Mouse (Mus musculus) gastrocnemius, postnatal 14 days (tissue): ENCODE data around the gene Rsph6a. TPM values are rescaled to one million over a fixed set of nuclear protein-coding genes. Genes with fewer than 3 reads are reported as not detected.
"Not testable (repeated sequence)": the region's sequence is repeated elsewhere in the genome, so short reads cannot be mapped to it uniquely, and the experiment has no call there.

Experiments used
- DNase-seq: peaks from one replicate; pipeline ENCODE4 v3.0.0; 2021; ENCODE audit warnings: mixed read lengths
- intact Hi-C: fragments of 180-260 bp; cut with DNase I; formaldehyde crosslinking; loops from one replicate; pipeline ENCODE4 v1.15.1; 2025; ENCODE audit warnings: low total_unique reads
- total RNA-seq, 2 experiments: library from RNA; stranded (reverse); gene quantifications; 2 replicates each; pipeline ENCODE4 v1.2.3; 2021

Gene Rsph6a
- total RNA-seq, 2 experiments from 2014 or later: not detected

DNA sequence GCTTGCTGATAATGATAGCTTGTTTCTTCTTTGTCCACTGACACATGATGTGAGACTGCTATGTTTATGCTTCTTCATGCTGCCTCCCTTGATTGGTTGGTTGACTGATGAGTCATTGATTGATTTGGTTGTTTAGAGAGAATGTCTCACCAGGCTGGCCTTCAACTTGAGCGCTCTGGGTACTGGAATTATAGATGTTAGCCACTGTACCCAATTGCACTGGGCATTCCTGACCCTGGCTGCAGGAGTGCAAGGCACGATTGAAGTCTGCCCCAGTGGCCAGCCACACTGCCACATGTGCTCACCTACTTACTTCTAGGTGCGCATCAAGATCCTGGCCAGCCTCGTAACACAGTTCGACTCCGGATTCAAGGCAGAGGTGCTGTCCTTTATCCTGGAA, 9.9 kb upstream of the Rsph6a start:
- DNase-seq: no peak
- intact Hi-C loops: no loop called here

DNA sequence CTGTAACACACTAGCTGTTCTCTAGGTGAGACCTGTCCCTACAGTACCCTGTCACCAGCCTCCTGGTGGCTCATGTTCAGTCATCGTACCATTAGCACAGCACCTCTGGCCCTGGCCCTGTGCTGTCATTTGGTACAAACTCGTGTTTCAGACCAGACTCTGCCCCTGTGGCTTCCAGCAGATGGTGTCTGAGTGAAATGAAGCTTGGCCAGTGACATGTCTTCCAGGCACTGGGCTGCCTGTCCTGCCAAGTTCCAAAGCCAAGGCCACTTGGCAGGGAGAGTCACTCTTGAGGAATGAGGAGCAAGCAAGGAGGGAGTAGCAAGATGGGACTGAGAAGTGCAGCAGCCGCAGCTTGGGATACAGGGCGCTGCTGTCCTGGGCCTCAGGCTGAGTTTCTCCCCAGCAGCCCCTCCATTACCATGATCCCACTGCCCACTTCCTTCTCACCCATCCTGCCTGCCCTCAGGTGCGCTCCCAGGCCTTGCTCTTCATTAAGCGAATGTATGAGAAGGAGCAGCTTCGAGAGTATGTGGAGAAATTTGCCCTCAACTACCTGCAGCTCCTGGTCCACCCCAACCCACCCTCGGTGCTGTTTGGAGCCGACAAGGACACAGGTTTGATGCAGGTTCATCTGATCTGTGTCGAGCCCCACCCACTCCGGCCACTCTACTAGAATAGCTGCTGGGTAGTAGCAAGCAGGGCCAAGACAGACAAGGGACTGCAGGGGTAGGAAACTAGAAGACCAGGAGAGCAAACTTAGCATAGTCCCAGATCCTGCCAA, 8.0 kb upstream of the Rsph6a start:
- peak; percentile 76 for DNase-seq

DNA sequence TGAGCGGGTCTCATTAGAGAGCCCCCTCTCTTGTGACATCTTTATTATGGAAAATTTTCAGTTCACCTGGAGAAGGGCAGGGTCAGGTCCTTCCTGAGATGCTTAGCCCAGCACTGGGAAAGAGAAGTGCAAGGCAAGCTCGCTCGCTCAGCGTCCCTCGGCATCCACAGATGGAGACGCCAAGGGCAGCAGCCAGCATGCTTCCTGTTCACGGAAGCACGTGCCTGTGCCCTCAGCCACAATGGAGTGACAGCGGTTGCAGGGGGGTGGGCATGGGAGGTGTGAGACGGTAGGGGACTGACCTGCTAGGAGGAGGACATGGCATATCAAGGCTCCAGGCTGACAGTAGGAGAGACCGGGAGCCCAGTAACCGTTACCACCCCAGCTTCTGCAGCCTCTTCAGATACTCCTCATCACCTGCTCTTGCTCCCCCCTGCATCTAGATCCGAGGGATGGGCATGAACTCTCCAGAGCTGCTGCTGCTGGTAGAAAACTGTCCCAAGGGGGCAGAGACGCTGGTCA, 6.4 kb upstream of the Rsph6a start:
- no peak for DNase-seq
- intact Hi-C loops: no loop called here

More for the DNA sequence above, 8.0 kb upstream of the Rsph6a start:
- intact Hi-C loops: no loop called here

DNA sequence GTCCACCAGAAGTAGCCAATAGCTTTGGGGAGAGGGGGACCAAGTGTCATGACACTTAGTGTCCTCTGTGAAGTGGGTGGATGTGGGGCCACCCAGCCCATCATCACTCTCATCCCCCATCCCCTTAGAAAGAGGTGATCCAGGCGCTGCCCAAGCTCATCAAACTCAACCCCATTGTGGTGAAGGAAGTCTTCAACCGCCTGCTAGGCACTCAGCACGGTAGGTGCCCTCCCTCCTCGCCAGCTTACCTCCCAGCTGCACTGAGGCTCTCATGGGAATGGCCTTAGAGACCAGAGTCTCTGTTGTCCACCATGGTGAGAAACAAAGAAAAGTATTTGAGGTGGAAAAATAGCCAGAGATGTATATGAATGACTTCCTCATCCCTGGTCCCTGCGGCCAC, 5.2 kb upstream of the Rsph6a start:
- DNase-seq: no peak
- intact Hi-C loops: no loop called here

DNA sequence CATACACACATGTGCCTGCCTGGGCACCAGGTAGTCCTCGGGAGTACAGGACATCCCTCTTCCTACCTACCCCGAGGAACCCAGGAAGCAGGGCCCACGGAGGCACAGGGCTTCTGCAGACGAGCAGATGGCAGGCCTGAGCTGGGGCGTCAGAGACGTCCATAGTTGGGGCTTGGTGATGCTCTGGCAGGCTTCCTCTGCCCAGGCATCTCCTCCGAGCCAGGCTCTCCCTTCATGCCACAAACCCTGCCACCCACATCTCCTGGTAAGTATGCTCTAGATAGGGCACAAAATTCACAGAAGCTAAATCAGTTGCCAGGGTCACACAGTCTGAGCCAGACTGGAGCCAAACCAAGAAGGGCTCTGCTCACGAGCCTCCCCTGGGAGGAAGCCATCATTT, 4.3 kb upstream of the Rsph6a start:
- intact Hi-C loops: no loop called here
- DNase-seq: no peak

DNA sequence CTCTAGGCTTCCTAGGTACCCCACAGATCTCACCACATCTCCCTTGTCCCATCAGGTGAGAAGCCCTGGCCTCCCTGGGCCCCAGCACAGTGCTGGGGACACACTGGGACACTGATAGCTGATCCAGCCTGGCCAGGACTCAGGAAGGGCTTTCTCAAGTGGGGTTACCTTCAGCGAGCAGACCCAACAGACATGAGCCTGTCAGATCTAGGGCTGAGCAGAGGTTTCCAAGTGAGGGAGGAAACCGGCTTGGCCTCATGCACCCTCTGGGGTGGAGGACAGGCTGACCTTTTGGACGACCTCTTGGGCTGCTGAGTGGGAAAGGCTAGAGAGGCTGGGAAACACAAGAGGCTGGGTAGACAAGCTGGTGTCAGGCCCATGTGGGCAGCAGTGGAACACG, 3.3 kb upstream of the Rsph6a start:
- no peak for DNase-seq

DNA sequence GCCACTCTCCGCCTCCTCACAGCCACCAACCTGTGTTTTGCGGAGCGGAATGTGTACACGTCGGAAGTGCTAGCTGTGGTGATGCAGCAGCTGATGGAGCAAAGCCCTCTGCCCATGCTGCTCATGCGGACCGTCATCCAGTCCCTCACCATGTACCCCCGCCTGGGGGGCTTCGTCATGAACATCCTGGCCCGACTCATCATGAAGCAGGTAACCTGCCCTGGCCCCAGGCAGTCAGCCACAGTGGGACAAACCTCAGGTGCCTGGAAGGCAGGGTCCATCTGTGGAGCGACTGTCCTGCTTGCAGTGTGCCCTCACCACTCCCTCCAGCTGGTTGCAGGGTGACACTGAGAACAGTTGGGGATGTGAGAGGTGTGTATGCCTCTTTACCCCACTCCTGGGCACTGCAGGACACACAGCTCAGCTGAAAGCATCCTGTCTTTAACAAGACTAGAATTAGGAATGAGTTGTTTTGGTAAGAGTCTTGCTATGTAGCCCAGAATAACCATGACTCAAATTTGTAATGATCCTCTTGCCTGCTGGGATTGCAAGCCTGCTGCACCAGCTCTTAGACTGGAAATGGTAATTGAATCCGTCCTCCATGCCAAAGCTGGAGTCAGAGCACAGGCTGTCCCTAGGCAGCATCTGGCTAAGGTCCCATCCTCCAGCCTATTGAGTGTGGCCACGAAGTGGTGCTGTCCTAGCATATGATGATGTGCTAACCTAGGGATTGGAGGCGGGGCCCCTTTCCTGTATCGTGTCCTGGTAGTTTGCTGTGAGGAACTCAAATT, 1.9 kb upstream of the Rsph6a start:
- DNase-seq: peak; percentile 53
- intact Hi-C loops: no loop called here

More for the DNA sequence above, 3.3 kb upstream of the Rsph6a start:
- intact Hi-C loops: no loop called here

DNA sequence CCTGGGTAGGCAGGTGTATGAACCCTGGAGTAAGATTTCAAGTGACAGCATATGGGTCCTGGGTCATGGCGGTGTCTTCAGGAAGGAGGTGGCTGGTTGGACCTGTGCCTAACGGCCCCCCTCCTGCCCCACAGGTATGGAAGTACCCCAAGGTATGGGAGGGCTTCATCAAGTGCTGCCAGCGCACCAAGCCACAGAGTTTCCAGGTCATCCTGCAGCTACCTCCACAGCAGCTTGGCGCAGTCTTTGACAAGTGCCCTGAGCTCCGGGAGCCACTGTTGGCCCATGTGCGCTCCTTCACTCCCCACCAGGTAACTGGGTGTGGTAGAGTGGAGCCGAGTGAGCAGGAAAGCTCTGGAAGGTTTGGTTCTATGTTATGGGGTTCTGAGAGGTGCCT, 1.4 kb upstream of the Rsph6a start:
- intact Hi-C loops: no loop called here
- no peak for DNase-seq

DNA sequence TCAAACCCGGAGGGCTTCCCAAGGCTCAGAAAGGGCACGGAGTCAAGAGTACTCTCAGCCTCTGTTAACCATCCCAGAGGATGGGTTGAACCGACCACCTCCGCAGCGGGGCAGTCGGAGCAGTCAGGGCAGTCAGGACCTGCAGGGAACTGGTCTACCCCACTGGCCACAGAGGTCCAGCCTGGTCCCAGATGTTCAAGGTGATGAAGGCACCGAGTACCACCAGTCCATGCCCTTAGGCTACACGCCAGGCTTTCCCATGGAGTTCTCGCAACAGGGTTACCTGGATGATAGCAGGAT, 237 bp downstream of the Rsph6a start:
- no peak for DNase-seq
- intact Hi-C loops: no loop called here

DNA sequence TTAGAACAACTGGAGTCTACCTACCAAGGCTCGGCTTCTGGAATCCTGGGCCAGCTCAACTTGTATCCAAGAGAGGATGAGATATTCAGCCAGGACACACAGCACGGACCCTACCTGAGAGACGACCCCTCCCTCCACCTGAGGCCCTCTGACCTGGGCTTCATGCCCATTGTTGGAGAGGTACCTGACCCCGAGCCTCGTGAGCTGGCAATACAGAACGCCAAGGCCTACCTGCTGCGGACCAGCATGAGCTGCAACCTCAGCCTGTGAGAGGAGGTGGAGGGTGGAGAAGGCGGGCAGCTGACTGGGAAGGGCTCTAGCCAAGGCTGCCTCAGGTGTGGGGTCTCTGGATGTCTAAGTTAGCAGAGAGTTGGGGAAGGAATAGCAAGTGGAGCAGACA, 618 bp downstream of the Rsph6a start:
- intact Hi-C loops: no loop called here
- no peak for DNase-seq

DNA sequence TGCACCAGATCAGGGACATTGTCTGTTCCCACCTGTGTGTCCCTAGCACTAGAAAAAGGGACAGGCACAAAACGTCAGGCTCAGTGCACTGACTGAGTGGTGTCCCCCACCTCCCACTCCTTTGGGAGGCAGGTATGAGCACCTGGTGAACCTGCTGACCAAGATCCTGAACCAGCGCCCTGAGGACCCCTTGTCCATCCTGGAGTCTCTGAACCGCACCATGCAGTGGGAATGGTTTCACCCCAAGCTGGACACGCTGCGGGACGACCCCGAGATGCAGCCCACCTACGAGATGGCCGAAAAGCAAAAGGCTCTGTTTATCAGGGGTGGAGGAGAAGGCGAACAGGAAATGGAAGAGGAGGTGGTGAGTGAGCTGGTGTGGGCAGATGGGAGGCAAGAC, 2.9 kb downstream of the Rsph6a start:
- intact Hi-C loops: no loop called here
- no peak for DNase-seq

DNA sequence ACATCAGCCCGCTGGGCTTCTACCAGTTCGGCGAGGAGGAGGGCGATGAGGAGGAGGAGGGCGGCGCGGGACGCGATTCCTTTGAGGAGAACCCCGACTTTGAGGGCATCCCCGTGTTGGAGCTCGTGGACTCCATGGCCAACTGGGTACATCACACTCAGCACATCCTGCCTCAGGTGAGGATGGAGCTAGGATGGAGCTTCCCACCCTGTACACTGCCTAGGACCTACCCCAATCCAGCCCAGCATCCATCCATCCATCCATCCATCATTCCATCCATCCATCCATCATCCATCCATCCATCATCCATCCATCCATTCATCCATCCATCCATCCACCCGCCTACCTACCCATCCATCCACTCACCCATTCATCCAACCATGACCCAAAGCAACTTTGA, 11.4 kb downstream of the Rsph6a start:
- intact Hi-C loops: no loop called here
- no peak for DNase-seq

DNA sequence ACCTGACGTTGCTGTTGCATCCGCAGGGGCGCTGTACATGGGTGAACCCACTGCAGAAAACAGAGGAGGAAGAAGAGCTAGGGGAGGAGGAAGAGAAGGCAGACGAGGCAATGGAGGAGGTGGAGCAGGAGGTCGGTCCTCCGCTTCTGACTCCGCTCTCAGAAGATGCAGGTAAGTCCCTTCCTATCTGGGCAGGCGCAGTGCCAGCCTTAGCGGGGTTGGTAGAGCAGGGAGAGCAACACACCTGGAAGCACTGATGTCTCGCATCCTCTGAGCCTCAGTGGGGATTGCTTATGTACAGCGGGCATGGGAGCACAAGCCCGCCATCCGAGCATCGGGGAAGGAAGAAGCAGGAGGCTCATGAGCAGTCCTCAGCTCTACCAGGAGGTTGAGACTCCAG, 12.6 kb downstream of the Rsph6a start:
- no peak for DNase-seq
- intact Hi-C loops: no loop called here

DNA sequence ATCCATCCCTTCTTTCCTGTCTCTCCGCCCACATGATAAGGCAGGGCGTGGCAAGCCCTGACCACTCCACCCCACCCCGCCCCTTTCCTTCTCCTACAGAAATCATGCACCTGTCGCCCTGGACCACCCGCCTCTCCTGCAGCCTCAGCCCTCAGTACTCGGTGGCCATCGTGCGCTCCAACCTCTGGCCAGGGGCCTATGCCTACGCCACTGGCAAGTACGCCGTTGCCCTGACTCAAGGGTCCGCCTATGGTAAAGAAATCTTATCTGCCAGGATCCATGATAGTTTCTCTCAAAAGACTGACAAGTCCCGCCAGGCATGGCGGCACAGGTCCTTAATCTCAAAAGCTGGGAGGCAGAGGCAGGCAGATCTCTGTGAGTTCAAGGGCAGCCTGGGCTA, 13.4 kb downstream of the Rsph6a start:
- no peak for DNase-seq
- intact Hi-C loops: loop anchor here (2.0 kb wide), 1 partner anchor 25 kb away; no protein-coding TSS in a partner anchor

DNA sequence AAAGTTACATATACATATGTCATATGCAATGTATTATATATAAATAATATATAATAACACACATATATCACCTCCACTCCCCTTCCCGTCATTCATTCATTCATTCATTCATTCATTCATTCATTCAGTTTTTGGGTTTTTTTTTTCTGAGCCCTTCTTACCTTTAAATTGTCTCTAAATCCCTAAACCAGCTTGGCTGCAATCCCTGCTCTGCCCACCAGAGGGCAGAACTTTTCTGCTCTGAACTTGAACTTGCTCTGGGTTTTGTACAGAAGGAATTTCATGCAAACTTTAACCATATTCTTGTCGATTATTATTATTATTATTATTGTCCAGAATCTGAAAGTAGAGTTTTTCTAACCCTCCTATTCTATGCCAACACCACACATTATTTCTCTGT, 14.2 kb downstream of the Rsph6a start:
- no peak for DNase-seq
- intact Hi-C loops: loop anchor here (2.0 kb wide), 1 partner anchor 24 kb away; no protein-coding TSS in a partner anchor

DNA sequence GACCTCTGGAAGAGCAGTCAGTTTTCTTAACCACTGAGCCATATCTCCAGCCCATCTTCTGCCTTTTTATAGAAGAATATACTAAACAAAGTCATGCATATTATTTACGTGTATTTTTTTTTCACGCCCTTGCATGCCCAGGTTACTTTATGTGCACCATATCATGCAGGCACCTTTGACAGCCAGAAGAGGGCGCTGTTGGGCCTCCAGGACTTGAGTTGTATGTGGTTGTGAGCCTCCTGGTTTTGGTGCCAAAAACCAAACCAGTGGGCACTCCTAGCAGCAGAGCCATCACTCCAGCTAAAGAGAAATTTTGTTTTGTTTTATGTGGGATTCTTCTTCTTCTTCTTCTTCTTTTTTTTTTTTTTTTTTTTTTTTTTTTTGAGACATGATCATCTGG, 15.0 kb downstream of the Rsph6a start:
- intact Hi-C loops: loop anchor here (2.0 kb wide), 1 partner anchor 23 kb away; no protein-coding TSS in a partner anchor
- DNase-seq: no peak

DNA sequence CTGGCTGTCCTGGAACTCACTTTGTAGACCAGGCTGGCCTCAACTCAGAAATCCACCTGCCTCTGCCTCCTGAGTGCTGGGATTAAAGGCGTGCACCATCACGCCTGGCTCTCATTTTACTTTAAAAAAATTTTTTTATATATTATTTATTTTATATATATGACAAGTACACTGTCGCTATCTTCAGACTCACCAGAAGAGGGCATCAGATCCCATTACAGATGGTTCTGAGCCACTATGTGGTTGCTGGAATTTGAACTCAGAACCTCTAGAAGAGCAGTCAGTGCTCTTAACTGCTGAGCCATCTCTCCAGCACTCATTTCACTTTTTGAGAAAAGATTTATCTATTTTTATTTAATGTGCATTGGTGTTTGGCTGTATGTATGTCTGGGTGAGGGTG, 16.5 kb downstream of the Rsph6a start:
- intact Hi-C loops, DNase-seq: not testable (repeated sequence)

DNA sequence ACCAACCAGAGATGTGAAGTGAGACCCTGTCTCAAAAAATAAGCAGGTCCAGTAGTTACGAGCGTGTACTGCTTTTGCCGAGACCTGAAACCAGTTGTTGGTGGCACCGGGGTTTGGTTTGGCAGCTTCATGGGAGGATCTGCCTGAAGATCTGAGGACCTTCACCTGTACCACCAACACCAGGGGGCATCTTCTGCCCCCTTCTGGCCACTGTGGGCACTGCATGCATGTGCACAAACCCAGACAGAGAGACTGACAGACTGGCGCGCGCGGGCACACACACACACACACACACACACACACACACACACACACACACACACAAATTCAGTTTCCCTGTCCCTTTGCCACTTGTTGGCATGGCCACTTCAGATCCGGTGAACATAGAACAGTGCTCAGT, 19.0 kb downstream of the Rsph6a start:
- no peak for DNase-seq
- intact Hi-C loops: no loop called here

DNA sequence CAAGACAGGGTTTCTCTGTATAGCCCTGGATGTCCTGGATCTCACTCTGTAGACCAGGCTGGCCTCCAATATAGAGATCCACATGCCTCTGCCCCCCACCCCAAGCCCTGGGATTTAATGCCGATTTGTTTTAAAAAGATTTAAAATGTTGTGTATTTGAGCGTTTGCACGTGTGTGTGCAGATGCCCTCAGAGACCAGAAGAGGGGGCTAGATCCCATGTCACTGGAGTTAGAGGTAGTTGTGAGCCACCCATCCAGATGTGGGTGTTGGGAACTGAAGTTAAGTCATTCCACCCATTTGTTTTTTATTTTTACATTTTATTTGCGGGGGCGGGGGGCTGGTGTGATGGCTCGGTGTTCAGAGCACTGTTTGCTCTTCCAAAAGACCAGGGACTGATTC, 20.0 kb downstream of the Rsph6a start:
- intact Hi-C loops: no loop called here
- no peak for DNase-seq

DNA sequence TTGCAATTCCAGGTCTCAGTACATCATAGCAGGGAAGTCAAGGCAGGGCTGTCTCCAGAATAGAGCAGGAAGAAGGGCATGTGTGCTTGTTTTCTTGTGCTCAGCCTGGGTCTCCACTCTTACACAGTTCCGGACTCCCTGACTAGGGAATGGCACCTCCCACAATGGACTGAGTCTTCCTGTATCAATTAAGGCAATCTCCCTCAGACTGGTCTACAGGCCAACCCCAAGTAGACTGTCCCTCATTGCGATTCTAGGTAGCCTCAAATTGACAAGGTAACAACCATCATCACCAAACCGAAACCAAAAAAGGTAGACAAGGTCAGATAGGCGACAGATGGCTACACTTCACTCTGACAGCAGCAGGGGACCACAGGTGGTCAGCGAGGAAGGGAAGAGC, 20.7 kb downstream of the Rsph6a start:
- intact Hi-C loops: no loop called here

More for the DNA sequence above, 20.7 kb downstream of the Rsph6a start:
- DNase-seq: no peak
